Mouse (Mus musculus) left cerebral cortex, postnatal 10 days (tissue): Measurements from ENCODE around the gene Wscd2. TPM values are rescaled to one million over a fixed set of nuclear protein-coding genes. Genes with fewer than 3 reads are reported as not detected.

ENCODE experiments used
- DNase-seq, 2 experiments: peaks; one replicate each; pipeline ENCODE4 v3.0.0; 2021 to 2022; ENCODE audit warnings: low spot score in 2 of 2, mixed read lengths in 1 of 2; ENCODE audit errors: extremely low spot score in 1 of 2
- intact Hi-C: fragments of 180-260 bp; cut with DNase I; formaldehyde crosslinking; loops from one replicate; pipeline ENCODE4 v1.15.1; 2025
- total RNA-seq, 2 experiments: library from RNA; stranded (reverse); gene quantifications; 2 replicates each; pipeline ENCODE4 v1.2.3; 2021

The Wscd2 gene
- total RNA-seq, 2 experiments from 2014 or later, result 57.3 to 60.8 TPM

DNA sequence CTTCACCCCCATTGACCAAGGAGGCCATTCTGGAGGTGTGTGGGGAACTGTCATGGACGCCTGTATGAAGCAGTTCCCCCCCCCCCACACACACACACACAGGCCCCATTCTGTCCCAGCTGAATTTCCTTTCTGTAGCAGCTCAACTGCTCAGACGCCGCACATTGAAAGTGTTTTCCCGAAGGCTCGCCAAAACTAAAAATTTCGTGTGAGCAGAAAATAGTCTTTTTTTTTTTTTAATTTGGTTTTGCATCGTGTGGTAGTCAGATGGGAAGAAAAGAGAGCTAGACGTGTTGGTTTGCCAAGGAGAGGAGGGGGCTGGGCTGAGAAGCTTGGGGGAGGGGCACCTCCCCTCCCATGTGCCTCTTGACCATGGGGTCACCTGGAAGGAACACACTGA, 23.5 kb downstream of the Wscd2 start:
- intact Hi-C loops, result no loop called here
- DNase-seq, result peak in 1 of 2 experiments; percentile 49

DNA sequence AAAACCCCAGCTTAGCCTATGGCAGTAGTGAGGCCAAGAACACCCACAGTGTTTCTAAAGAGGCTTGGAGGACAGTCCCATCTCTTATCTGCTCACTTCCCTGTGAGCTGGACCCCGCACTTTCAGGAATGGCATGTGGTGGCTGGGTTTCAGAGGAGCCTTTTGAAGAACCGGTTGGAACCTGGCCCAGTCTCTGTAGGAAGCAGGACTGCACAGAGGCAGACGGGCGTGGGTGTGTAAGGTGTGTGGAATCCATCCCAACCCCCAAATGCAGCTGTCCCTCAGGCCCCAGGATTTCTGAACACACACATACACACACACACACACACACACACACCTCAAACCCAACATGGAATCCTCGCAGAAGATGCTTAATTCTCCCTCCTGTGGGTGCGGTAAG, 23.9 kb downstream of the Wscd2 start:
- DNase-seq, result peak; percentile 78 to 86
- intact Hi-C loops, result no loop called here

GRCm38 (mm10) chr5:113516119-113516872, 26.2 kb downstream of the Wscd2 start:
- DNase-seq, result no peak
- intact Hi-C loops, result no loop called here

DNA sequence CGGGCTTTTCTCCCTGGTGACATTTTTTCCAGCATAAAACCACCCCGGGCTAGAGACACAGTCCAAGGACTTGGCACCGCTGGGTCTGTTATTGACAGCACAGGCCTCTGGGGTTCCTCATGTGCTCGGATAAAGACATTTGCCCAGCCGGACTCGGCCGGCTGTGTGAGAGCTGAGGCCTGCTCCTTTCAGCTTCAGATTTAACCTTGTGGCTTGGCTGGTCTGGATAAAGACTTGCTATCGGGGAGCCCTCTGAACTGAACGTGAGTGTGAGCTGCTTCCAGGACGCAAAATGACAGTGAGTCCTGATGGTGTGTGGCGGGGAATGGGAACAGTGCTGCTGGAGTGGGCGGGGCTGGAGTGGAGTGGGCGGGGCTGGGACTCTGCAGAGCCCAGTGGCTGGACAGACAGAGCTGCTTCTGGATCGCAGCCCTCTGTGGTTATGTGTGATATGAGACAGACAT, 26.8 kb downstream of the Wscd2 start:
- peak in 1 of 2 experiments; percentile 53 for DNase-seq
- intact Hi-C loops, result no loop called here

DNA sequence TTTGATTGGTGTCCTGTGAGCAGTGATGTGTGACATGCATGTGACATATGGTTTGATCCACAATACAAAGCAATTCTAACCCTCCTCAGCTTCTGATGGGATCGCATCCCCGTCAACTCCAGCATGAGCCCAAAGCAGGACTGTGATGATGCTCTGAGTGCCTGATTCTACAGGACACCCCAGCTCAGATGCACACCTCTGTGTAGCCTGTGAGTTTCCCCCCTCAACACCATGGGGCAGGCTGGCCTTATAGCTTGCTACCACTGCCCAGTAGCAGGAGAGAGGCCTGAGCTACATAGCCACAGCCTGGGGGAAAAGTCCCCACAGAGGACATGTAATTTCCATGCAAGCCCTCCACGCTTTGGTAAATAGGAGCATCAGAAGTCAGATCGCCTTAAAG, 27.3 kb downstream of the Wscd2 start:
- intact Hi-C loops, result no loop called here

DNA sequence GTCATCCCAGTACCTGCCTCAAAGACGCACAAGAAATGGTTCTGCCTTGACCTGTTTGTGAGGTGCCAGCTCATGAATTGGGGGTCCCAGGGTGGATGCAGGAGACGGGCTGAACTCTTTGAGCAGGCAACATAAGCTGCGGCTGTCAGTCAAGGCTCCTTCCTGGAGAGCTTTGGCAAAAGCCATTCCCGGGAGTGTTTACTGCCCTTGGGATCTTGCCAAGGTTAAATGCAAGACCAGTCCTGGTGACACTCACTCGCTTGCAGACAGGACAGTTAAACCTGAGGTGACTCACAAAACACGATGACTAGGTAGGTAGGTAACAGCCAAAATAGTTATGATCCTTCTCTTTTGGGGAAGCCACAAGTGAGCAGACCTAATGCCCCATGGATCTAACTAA, 30.9 kb downstream of the Wscd2 start:
- intact Hi-C loops, result no loop called here
- DNase-seq, result no peak

More for the DNA sequence above, 27.3 kb downstream of the Wscd2 start:
- no peak for DNase-seq

DNA sequence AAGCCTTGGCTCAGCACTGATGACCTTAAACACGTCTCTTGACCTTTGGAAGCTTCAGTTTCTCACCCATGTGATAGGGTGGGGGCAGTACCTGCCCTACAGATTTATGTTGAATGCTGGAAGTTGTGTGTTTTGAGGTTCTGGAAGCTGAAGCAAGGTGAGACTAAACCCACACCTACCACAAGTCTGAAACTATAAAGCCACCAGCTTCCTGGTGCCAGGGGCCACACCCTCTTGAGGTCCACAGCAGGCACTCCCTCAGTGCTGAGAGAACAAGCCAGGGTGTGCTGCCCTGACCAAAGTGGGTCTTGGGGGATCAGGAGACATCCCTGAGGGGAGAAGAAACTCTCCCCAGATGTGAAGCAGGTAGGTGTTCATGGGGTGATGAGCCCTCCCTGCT, 48.7 kb downstream of the Wscd2 start:
- intact Hi-C loops, result no loop called here
- no peak for DNase-seq

DNA sequence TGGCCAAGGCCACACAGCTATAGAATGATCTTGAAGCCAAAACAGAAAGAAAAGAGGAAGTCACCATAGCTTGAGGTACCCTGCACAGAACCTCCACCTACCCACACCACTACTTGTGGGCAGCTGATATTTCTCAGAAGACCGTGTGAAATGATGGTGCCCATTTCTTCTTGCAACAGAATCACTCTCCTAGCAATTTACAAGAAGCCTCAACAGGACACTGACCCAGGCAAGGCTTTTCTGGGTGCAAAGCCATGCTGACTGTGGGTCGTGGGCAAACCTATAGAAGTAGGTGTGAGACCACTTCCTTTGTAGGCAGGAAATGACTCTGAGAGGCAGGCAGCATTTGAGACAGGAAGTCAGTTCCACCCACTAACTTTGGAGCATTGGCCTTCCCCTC, 49.3 kb downstream of the Wscd2 start:
- intact Hi-C loops, result no loop called here
- DNase-seq, result no peak

DNA sequence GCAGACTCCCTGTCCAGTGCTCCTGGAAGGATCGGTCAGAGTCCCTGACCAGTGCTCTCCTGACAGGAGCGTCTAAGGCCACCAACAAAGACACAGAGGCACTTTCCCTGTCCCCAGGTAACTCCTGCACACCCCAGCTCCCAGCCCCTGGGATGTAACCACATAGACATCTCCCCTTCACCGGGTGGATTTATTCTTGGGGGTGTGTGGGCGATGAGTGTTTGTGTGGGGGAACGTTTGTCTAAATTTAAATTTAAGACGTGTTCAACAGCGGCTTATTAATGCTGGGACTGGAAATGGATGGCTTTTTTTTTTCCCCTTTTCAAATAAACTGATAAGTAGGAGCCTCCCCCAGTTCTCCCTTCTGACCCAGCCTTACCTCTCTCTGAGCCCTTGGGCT, 49.7 kb downstream of the Wscd2 start:
- intact Hi-C loops, result loop anchor here (10.0 kb wide), 1 partner anchor 45 kb away; the partner anchor contains the start of gene Wscd2
- no peak for DNase-seq

DNA sequence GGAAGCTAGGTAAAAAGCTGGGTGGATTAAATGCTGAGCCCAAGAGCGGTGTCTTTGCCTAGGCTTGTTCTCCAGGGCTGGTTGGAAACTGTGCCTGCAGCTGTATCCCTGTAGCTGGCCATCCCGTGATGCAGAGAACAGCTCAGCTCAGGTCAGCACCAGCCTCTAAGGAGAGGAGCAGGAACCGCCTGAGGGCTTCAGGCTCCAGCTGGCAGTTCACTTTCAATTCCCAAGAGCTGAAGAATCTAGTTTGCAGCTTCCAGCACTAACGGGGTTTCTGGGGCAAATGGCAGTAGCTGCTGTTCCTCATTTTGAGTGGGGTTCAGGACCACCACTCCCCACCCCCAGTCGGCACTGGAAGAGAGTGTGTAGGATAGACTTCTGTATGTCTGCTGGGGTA, 51.1 kb downstream of the Wscd2 start:
- intact Hi-C loops, result loop anchor here (10.0 kb wide), 1 partner anchor 46 kb away; the partner anchor contains the start of gene Wscd2

GRCm38 (mm10) chr5:113542885-113543476, 52.8 kb downstream of the Wscd2 start:
- DNase-seq, result no peak
- intact Hi-C loops, result loop anchor here (10.0 kb wide), 1 partner anchor 48 kb away; the partner anchor contains the start of gene Wscd2

More for the DNA sequence above, 51.1 kb downstream of the Wscd2 start:
- no peak for DNase-seq

GRCm38 (mm10) chr5:113547949-113548700, 58.0 kb downstream of the Wscd2 start:
- intact Hi-C loops, result loop anchor here (10.0 kb wide), 1 partner anchor 53 kb away; the partner anchor contains the start of gene Wscd2
- DNase-seq, result peak; percentile 29 to 70

DNA sequence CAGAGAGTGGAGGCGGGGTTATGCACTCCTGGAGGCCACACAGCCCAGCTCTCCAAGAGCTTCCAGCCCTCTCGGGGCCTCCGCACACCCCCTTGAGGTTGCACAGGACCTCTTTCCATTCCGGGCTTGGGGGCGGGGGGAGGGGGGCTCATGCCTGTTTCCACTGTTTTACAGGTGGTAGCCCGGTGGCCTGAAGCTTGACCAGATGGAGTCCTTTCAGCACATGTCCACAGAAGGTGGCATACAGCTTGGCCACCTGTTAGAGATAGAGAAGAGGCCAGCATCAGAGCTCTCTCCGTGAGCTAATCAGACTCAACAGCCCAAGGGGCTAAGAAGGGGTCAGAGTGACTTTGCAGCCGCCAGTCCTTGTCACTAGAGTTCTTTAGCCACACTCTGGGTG, 60.1 kb downstream of the Wscd2 start:
- DNase-seq, result no peak
- intact Hi-C loops, result loop anchor here (10.0 kb wide), 1 partner anchor 175 kb away; no protein-coding TSS in a partner anchor

- no peak for DNase-seq
- intact Hi-C loops, result loop anchor here (10.0 kb wide), 1 partner anchor 176 kb away; no protein-coding TSS in a partner anchor
These were observed 60.6 kb downstream of the Wscd2 start for GRCm38 (mm10) chr5:113550759-113551158.

- no peak for DNase-seq
- intact Hi-C loops, result loop anchor here (10.0 kb wide), 1 partner anchor 179 kb away; no protein-coding TSS in a partner anchor
These were observed 63.3 kb downstream of the Wscd2 start for GRCm38 (mm10) chr5:113553402-113553897.

- intact Hi-C loops, result loop anchor here (10.0 kb wide), 1 partner anchor 179 kb away; no protein-coding TSS in a partner anchor
These were observed 64.0 kb downstream of the Wscd2 start for GRCm38 (mm10) chr5:113554095-113554494.

GRCm38 (mm10) chr5:113554571-113554970, 64.4 kb downstream of the Wscd2 start:
- intact Hi-C loops, result loop anchor here (10.0 kb wide), 1 partner anchor 180 kb away; no protein-coding TSS in a partner anchor
- no peak for DNase-seq

More at GRCm38 (mm10) chr5:113554095-113554494, 64.0 kb downstream of the Wscd2 start:
- DNase-seq, result no peak

GRCm38 (mm10) chr5:113555684-113556083, 65.6 kb downstream of the Wscd2 start:
- intact Hi-C loops, result loop anchor here (10.0 kb wide), 1 partner anchor 181 kb away; no protein-coding TSS in a partner anchor
- DNase-seq, result no peak

DNA sequence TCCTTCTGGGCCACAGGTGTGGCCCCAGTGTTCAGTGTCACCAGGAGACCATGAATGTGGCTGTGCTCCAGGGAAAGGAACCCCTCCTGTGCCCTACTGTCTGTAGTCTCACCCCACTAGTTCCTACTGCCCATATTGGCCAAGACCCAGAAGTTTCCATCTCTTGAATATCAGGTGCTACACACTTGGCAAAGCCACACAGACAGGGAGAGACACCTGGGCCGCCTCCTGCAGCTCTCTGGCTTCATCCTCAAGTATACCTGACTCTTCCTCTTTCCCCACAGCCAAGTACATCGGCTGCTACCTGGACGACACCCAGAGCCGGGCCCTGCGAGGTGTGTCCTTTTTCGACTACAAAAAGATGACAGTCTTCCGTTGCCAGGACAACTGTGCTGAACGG, 67.9 kb downstream of the Wscd2 start:
- DNase-seq, result no peak
- intact Hi-C loops, result loop anchor here (10.0 kb wide), 1 partner anchor 183 kb away; no protein-coding TSS in a partner anchor
